Mouse (Mus musculus) megakaryocyte, embryonic 14.5 days (primary cell): Measurements from ENCODE around the gene Nek8. TPM values are rescaled to one million over a fixed set of nuclear protein-coding genes. Genes with fewer than 3 reads are reported as not detected.
A peak's percentile ranks its signal among the peaks of the same experiment; 100 is the strongest.
"Not testable (repeated sequence)": the region's sequence is repeated elsewhere in the genome, so short reads cannot be mapped to it uniquely, and the experiment has no call there.

Experiments
- H3K27me3 ChIP-seq: replicated peaks from 2 replicates; pipeline ENCODE3; 2012; ENCODE audit warnings: inconsistent platforms
- H3K36me3 ChIP-seq: replicated peaks from 2 replicates; pipeline ENCODE3; 2012; ENCODE audit warnings: low read length, inconsistent platforms, mixed read lengths
- H3K4me1 ChIP-seq: 2 replicates; pipeline ENCODE4 v1.6.1; 2012; ENCODE audit warnings: inconsistent platforms
- H3K4me3 ChIP-seq: replicated peaks from 2 replicates; pipeline ENCODE3; 2012; ENCODE audit warnings: moderate library complexity, mild to moderate bottlenecking, inconsistent platforms
- H3K9me3 ChIP-seq: 2 replicates; pipeline ENCODE4 v1.6.1; 2012; ENCODE audit warnings: inconsistent platforms
- FLI1 ChIP-seq: IDR thresholded peaks from 2 replicates; pipeline ENCODE4 v1.6.1; 2012; ENCODE audit warnings: low read length, inconsistent platforms, mixed read lengths
- GATA1 ChIP-seq: IDR thresholded peaks from 3 replicates; pipeline ENCODE4 v1.6.1; 2012; ENCODE audit warnings: mixed read lengths, low read length, inconsistent platforms, borderline replicate concordance
- polyA plus RNA-seq: library from polyadenylated mRNA; stranded (reverse); fragments of >175 nt; gene quantifications from 2 replicates; pipeline ENCODE4 v1.2.3, GENCODE M21; 2012; ENCODE audit warnings: low replicate concordance; ENCODE audit not compliant: insufficient read depth

Nek8 gene
- polyA plus RNA-seq, 1 experiment = 2.2 TPM

GRCm38 (mm10) chr11:78202372-78202771, 25.9 kb upstream of the Nek8 start:
- Histone ChIP-seq H3K9me3 (no peaks in the 10 kb centered on the region), H3K4me1 (peaks cover 14% of the 10 kb centered on the region), H3K4me3 (no peak overlapping the region), H3K36me3 (peaks cover 50% of the 10 kb centered on the region), H3K27me3 (no peaks in the 10 kb centered on the region)
- TF ChIP-seq GATA1 (no peak), FLI1 (no peak)

- H3K4me1 ChIP-seq = peaks cover 33% of the 10 kb centered on the region
- H3K4me3 ChIP-seq = peak overlapping the region; percentile 91
- peaks cover 30% of the 10 kb centered on the region for H3K27me3 ChIP-seq
- H3K9me3 ChIP-seq = peaks cover 9% of the 10 kb centered on the region
- no peak for TF ChIP-seq FLI1
- TF ChIP-seq GATA1 = no peak
- H3K36me3 ChIP-seq = no peaks in the 10 kb centered on the region
These were observed 18.8 kb upstream of the Nek8 start for GRCm38 (mm10) chr11:78195101-78195863.

- Histone ChIP-seq H3K4me1 (peaks cover 37% of the 10 kb centered on the region), H3K9me3 (peaks cover 9% of the 10 kb centered on the region), H3K36me3 (no peaks in the 10 kb centered on the region), H3K27me3 (peaks cover 37% of the 10 kb centered on the region), H3K4me3 (peak overlapping the region; percentile 91)
- no peak for TF ChIP-seq FLI1
- no peak for TF ChIP-seq GATA1
These were observed 18.1 kb upstream of the Nek8 start for GRCm38 (mm10) chr11:78194411-78195100.

DNA sequence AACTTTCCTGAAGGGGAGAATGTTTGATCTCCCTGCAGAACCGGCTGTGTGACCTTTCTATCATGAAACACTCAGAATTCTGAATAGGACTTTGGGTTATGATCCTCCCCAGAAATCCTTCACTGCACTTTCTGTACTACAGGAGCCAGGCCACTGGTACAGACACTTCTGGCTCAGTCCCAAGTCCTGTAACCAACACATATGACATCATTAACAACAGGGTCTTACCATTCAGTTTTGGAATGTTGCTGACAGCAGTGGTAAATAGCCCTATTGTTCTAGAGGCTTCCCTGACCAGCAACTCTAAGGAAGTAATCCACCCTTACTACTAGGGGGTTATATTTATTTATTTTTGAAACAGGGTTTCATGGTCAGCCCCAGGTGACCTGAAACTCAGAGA, 16.6 kb upstream of the Nek8 start, which contains the start of gene Proca1:
Gene Proca1 (plus strand): TSS at position 280 of the 400 bp plus-strand sequence.
- H3K27me3 ChIP-seq = peaks cover 52% of the 10 kb centered on the region
- H3K4me1 ChIP-seq = peaks cover 52% of the 10 kb centered on the region
- H3K4me3 ChIP-seq = peak within 1 kb of the TSS; percentile 91
- no peaks in the 10 kb centered on the region for H3K36me3 ChIP-seq
- H3K9me3 ChIP-seq = peaks cover 9% of the 10 kb centered on the region
- TF ChIP-seq GATA1 (no peak), FLI1 (no peak)

GRCm38 (mm10) chr11:78190041-78190440, 13.6 kb upstream of the Nek8 start:
- H3K4me3 ChIP-seq = no peak overlapping the region
- TF ChIP-seq GATA1 (no peak), FLI1 (no peak)
- no peaks in the 10 kb centered on the region for H3K36me3 ChIP-seq
- peaks cover 34% of the 10 kb centered on the region for H3K4me1 ChIP-seq
- peaks cover 68% of the 10 kb centered on the region for H3K27me3 ChIP-seq
- peaks cover 9% of the 10 kb centered on the region for H3K9me3 ChIP-seq

DNA sequence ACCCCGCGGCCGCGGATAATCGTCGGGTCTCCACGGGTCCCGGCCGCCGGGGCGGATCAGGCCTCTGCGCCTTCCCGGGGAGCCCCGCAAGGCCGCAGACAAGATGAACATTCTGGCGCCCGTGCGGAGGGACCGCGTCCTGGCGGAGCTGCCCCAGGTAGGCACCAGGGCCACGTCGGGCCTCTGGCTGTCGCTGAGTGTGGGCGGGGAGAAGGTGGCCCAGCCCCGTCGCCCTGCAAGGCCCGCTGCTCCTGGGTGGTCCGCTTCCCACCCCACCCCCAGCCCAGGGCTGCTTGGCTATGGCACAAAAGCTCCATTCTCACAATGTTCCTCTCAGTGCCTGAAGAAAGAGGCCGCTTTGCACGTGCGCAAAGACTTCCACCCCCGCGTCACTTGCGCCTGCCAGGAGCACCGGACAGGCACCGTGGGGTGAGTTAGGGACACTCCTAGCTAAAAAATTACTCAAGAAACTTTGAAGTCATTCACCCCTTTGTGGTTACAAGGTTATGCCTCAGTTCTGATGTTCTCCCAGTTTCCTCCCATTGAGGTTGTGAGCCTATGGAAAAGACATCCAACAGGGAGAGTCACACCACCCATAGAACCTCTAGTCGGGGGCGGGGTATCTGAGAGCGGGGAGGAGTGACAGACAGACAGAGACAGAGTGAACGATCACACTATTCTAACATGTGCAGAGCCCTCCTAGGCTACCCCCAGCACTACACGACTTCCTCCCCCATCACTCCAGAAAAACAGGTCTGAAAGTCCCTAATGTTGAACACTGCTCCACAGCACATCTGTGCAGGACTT, 13.0 kb upstream of the Nek8 start:
- Histone ChIP-seq H3K27me3 (peaks cover 68% of the 10 kb centered on the region), H3K36me3 (no peaks in the 10 kb centered on the region), H3K9me3 (peaks cover 9% of the 10 kb centered on the region), H3K4me3 (peak overlapping the region; percentile 92), H3K4me1 (peaks cover 28% of the 10 kb centered on the region)
- TF ChIP-seq GATA1 (no peak), FLI1 (no peak)

DNA sequence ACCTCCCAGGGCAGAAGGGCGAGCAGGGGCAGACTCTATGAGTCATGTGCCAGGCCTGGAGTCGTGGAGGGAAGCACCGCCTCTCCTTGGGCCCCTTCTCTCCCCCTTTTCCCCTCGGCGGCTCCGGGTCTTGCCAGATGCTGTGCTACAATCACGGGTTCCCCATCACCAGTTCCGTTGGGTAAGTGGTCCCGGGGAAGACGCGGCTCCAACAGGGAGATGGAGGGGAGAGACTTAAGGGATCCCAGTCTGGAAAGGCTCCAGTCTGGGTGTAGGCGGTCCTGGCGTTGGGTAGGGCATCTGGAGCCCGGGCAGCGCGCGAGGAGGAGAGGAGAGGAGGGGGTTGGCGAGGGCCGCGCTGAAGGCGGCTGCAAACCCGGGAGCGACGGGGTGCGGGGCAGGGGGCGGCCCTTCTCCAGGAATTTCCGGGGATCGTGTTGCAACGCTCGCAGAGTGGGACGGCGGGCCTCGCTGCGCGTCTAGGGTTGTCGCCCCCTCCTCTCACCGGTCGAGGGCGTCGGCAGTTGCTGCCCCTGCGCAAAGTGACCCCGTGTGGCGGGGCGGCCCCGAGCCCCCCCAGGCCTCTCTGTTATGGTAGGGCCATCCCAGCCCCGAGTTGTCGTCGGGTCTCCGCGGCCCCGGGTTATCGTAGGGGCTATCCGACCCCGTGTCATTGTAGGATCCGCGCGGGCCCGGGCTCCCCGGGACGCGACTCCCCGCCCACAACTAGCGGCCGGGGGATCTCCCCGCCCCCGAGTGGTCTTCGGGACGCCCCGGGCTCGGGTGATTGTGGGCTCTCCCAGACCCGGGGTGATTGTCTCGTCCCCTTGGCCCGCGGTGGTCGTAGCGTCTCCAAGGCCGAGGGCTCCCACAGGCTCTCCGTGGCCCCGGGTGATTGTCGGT, 12.1 kb upstream of the Nek8 start, which contains the start of gene Rab34:
Gene Rab34 (plus strand): TSS at position 100 of the 903 bp plus-strand sequence.
- Histone ChIP-seq H3K9me3 (peaks cover 9% of the 10 kb centered on the region), H3K4me1 (peaks cover 29% of the 10 kb centered on the region), H3K4me3 (peak within 1 kb of the TSS; percentile 92), H3K36me3 (no peaks in the 10 kb centered on the region), H3K27me3 (peaks cover 64% of the 10 kb centered on the region)
- TF ChIP-seq FLI1 (no peak), GATA1 (no peak)

DNA sequence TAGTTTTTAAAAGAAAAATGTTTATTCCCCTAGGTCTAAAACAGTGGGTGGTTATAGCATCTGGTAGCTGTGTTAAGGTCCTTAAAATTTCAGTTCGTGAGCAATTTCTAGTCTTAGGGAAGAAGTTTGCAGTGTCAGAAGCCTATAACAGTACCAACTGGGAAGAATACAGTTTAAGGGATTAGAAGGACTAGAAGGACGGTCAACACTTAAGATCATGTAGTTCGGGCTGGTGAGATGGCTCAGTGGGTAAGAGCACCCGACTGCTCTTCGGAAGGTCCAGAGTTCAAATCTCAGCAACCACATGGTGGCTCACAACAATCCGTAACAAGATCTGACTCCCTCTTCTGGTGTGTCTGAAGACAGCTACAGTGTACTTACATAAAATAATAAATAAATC, 8.2 kb upstream of the Nek8 start:
- H3K27me3 ChIP-seq = peaks cover 32% of the 10 kb centered on the region
- peaks cover 53% of the 10 kb centered on the region for H3K4me1 ChIP-seq
- peaks cover 25% of the 10 kb centered on the region for H3K36me3 ChIP-seq
- not testable (repeated sequence) for H3K9me3 ChIP-seq, H3K4me3 ChIP-seq

DNA sequence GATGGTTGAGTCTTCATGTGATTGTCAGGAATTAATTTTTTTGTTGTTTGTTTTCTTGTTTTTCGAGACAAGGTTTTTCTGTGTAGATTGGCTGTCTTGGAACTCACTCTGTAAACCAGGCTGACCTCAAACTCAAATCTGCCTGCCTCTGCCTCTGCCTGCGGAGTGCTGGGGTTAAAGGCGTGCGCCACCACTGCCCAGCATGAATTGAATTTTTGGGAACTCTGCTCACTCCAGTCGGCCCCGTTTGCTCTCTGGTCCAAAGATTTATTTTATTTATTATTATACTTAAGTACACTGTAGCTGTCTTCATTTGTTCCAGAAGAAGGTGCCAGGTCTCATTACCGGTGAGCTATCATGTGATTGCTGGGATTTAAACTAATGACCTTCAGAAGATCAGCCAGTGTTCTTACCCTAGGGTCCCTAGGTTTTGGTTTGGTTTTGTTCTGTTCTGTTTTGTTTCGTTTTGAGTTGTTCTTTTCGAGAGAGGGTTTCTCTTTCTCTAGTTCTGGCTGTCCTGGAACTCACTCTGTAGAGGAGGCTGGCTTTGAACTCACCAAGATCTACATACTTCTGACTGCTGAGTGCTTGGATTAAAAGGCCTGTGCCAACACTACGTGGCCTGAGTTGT, 7.5 kb upstream of the Nek8 start:
- H3K9me3 ChIP-seq = no peaks in the 10 kb centered on the region
- peaks cover 53% of the 10 kb centered on the region for H3K4me1 ChIP-seq
- no peak for TF ChIP-seq FLI1
- no peak for TF ChIP-seq GATA1
- H3K4me3 ChIP-seq = peak overlapping the region; percentile 96
- H3K27me3 ChIP-seq = peaks cover 25% of the 10 kb centered on the region
- peaks cover 32% of the 10 kb centered on the region for H3K36me3 ChIP-seq
